Mouse (Mus musculus) heart, embryonic 12.5 days (tissue): Measurements from ENCODE around the gene Defb23. TPM values are rescaled to one million over a fixed set of nuclear protein-coding genes. Genes with fewer than 3 reads are reported as not detected.

Source experiments
- ATAC-seq: fragments of 200-750 bp; cut with Nextera tagmentation; 2 replicates; pipeline ENCODE4 v1.8.0; 2017; ENCODE audit warnings: moderate TSS enrichment, moderate library complexity; ENCODE audit not compliant: insufficient number of reproducible peaks, low FRiP score
- H3K27ac ChIP-seq: fragments of 300-500 bp; sonication (generic); 2 replicates; pipeline ENCODE4 v1.5.1; 2016; ENCODE audit warnings: mild to moderate bottlenecking, moderate library complexity; ENCODE audit not compliant: poor library complexity, severe bottlenecking
- H3K27me3 ChIP-seq: fragments of 300-500 bp; sonication (generic); replicated peaks from 2 replicates; pipeline ENCODE4 v1.6.1; 2016; ENCODE audit warnings: mild to moderate bottlenecking, moderate library complexity
- H3K36me3 ChIP-seq: fragments of 300-500 bp; sonication (generic); 2 replicates; pipeline ENCODE4 v1.6.1; 2016; ENCODE audit warnings: mild to moderate bottlenecking, moderate library complexity
- H3K4me1 ChIP-seq: fragments of 300-500 bp; sonication (generic); replicated peaks from 2 replicates; pipeline ENCODE4 v1.6.1; 2016; ENCODE audit warnings: mild to moderate bottlenecking
- H3K4me2 ChIP-seq: fragments of 300-500 bp; sonication (generic); 2 replicates; pipeline ENCODE4 v1.6.1; 2016; ENCODE audit warnings: mild to moderate bottlenecking, moderate library complexity
- H3K4me3 ChIP-seq: fragments of 300-500 bp; sonication (generic); 2 replicates; pipeline ENCODE4 v1.5.1; 2016; ENCODE audit warnings: mild to moderate bottlenecking
- H3K9ac ChIP-seq: fragments of 300-500 bp; sonication (generic); 2 replicates; pipeline ENCODE4 v1.6.1; 2016; ENCODE audit warnings: mild to moderate bottlenecking, moderate library complexity
- H3K9me3 ChIP-seq: fragments of 300-500 bp; sonication (generic); replicated peaks from 2 replicates; pipeline ENCODE4 v1.6.1; 2016; ENCODE audit warnings: mild to moderate bottlenecking, moderate library complexity
- WGBS: fragments of 180-500 bp; shearing (Covaris S2); methylation state at CpG from one replicate; pipeline ENCODE4 v1.1.7; 2016; 5-methylcytosine and 5-hydroxymethylcytosine counted together
- polyA plus RNA-seq: library from polyadenylated mRNA; unstranded; fragments of >200 nt; fragmentation: Nextera tagmentation; extraction: Ambion mirVana; gene quantifications from 2 replicates; pipeline ENCODE4 v1.2.1, GENCODE M21; 2016

The Defb23 gene
- polyA plus RNA-seq, 1 experiment from 2014 or later: not detected

DNA sequence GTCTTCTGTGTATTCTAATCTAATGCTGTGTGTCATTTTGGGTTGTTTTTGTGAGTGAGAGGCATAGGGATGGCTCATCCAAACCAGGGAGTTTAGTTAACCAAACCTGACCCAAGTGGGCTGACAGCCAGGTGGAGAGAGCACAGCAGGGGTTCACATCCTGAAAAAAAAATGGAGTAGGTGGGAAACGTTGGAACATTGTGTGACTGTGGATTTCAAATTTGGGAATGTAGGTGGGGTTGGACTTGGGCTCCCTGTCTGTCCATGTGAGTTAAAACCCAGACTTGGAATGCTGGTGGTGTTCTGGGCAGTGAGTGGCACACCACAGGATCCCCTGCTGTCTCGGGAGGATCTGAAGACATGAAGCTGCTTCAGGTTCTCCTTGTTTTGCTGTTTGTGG lies 12.3 kb upstream of the Defb23 start, which contains the start of gene Defb20:
Defb20 (plus strand) TSS at position 301 of the 400 bp plus-strand sequence.
- Histone ChIP-seq H3K27ac (no peak within 1 kb of the TSS), H3K27me3 (0 out of 2 replicates have a peak, but pooled peaks cover 4% of the 10 kb centered on the region), H3K4me2 (no peak within 1 kb of the TSS), H3K36me3 (no peaks in the 10 kb centered on the region), H3K4me3 (no peak within 1 kb of the TSS), H3K9ac (no peak within 1 kb of the TSS), H3K4me1 (no peaks in the 10 kb centered on the region), H3K9me3 (no peaks in the 10 kb centered on the region)
- no peak for ATAC-seq
- 61% methylated on average over 2 of the region's 2 CpGs for WGBS

DNA sequence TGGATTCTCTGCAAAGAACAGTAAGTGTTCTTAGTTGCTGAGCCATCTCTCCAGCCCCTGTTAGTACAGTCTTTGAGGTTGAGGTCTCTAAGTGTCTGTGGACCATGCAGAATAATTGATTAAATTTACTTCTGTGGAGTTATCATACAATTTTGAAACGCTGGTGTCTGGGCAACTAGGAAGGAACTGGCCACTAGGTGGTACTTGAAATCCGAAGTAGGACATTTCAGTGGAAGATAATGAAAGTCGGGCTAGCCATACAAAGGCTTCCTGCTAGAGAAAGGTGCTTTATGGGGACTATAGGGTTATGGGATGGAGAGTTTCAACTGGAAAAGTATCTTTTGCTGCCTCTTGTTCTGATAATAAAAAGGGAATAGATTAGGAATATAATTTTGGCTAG lies 8.0 kb upstream of the Defb23 start:
- ATAC-seq: no peak
- WGBS: 18% methylated on average over 3 of the region's 3 CpGs

DNA sequence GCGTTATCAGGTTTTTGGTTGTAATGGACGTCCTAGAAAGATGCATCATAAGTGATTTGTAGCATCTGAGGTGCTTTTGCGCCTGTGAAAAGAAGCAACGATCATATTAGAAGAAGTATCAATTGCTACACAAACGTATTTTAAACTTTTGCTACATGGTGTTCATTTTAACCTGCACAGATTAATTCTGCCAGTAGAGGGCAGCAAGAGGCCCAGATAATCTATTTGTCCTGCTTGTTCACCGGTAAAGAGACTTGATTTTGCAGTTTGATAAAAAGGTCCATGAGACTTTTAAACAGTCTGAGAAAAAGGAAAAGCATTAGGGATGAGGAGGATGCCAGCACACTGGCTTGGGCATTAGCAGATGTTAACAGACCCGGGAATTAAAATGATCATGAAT lies 6.6 kb upstream of the Defb23 start:
- peaks cover 4% of the 10 kb centered on the region; the same call in 1 of the 2 replicates for H3K27me3 ChIP-seq
- no peak overlapping the region for H3K4me3 ChIP-seq
- 24% methylated on average over 7 of the region's 7 CpGs for WGBS
- H3K9ac ChIP-seq: no peak overlapping the region
- no peak for ATAC-seq
- no peaks in the 10 kb centered on the region for H3K4me1 ChIP-seq
- no peaks in the 10 kb centered on the region for H3K9me3 ChIP-seq
- no peaks in the 10 kb centered on the region for H3K36me3 ChIP-seq
- no peak overlapping the region for H3K27ac ChIP-seq
- H3K4me2 ChIP-seq: no peak overlapping the region

More for the DNA sequence above, 8.0 kb upstream of the Defb23 start:
- H3K9me3 ChIP-seq: no peaks in the 10 kb centered on the region
- H3K4me1 ChIP-seq: no peaks in the 10 kb centered on the region
- H3K4me3 ChIP-seq: no peak overlapping the region
- no peaks in the 10 kb centered on the region for H3K36me3 ChIP-seq
- no peak overlapping the region for H3K9ac ChIP-seq
- no peak overlapping the region for H3K4me2 ChIP-seq
- peaks cover 4% of the 10 kb centered on the region; the same call in 1 of the 2 replicates for H3K27me3 ChIP-seq
- no peak overlapping the region for H3K27ac ChIP-seq

DNA sequence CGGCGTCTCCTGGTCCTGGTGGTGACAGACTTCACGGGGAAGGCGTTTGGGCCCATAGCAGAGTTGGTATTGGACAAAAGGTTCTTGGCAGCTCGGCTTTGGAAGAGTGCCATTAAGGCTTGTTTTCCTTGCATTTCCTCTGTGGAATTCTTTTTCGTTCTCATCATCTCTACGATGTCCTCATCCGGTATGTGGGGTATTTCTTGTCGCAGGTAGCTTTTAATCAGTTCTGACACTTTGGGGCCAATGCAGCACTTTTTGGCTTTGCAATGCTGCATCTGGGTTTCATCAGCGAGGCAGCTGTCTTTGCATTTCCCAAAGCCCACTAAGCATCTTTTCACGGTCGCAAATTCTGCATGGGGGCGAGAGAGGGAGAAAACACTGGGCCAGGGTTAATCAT lies 5.2 kb downstream of the Defb23 start:
- no peak overlapping the region for H3K27ac ChIP-seq
- no peak overlapping the region for H3K4me2 ChIP-seq
- H3K27me3 ChIP-seq: 0 out of 2 replicates have a peak, but pooled peaks cover 4% of the 10 kb centered on the region
- ATAC-seq: no peak
- WGBS: 49% methylated on average over 13 of the region's 13 CpGs
- no peaks in the 10 kb centered on the region for H3K36me3 ChIP-seq
- H3K9ac ChIP-seq: no peak overlapping the region
- H3K4me1 ChIP-seq: 0 out of 2 replicates have a peak, but pooled peaks cover 4% of the 10 kb centered on the region
- no peak overlapping the region for H3K4me3 ChIP-seq
- H3K9me3 ChIP-seq: peaks cover 9% of the 10 kb centered on the region; the same call in 1 of the 2 replicates

DNA sequence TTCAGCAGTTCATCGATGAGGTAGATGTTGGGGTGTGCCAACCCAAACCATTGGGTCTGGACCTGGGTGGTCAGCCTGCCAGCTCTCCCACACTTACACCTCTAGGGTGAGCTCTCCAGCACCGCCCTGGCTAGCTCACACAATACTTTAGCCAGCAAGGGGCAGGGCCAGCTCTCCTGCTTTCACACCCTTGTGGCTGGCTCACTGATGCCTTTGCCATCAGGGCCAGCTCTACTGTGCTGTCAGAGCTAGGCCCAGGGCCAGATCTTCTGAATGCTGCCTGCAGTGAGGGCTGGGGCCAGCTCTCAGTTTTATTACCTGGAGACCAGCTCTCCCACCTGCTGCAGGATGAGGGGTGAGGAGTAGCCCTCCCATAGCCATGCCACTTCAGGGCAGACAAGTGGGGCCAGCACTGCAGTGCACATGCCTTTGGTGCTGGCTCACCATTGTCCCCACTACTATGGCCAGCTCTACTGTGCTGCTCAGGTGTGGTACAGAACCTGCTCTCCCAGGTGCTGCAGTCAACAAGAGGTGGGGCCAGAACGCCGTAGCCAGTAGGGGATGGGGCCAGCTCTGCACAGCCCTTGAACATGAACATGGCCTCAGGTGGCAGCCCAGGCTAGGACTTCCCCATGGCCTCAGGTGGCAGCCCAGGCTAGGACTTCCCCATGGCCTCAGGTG lies 12.2 kb downstream of the Defb23 start:
- Histone ChIP-seq H3K27ac (no peak overlapping the region), H3K9me3 (no peaks in the 10 kb centered on the region), H3K4me3 (no peak overlapping the region), H3K4me1 (peaks cover 19% of the 10 kb centered on the region), H3K9ac (no peak overlapping the region), H3K36me3 (no peaks in the 10 kb centered on the region), H3K4me2 (no peak overlapping the region), H3K27me3 (0 out of 2 replicates have a peak, but pooled peaks cover 5% of the 10 kb centered on the region)
- peak; percentile 44 for ATAC-seq
- 72% methylated on average over 4 of the region's 4 CpGs for WGBS

DNA sequence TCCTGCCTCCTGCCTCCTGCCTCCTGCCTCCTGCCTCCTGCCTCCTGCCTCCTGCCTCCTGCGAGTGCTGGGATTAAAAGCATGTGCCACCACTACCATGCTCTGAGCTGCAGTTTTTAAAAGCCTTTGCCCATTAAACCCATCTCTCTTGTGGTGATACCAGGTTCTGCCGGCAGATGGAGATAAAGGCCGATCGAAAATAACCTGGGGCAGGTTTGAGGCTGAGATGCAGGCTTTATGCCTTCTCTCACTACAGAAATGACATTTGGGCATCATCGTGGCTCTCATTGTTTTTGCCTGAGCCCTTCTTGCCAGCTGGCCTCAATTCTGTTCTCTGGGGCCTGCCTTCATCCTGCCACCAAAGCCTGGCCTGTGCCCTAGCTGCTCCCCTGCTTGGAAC lies 14.2 kb downstream of the Defb23 start:
- ATAC-seq: no peak
- no peaks in the 10 kb centered on the region for H3K36me3 ChIP-seq
- no peaks in the 10 kb centered on the region for H3K9me3 ChIP-seq
- H3K4me3 ChIP-seq: no peak overlapping the region
- no peak overlapping the region for H3K9ac ChIP-seq
- no peak overlapping the region for H3K4me2 ChIP-seq
- 0 out of 2 replicates have a peak, but pooled peaks cover 5% of the 10 kb centered on the region for H3K27me3 ChIP-seq
- peaks cover 26% of the 10 kb centered on the region for H3K4me1 ChIP-seq
- WGBS: 4% methylated on average over 5 of the region's 5 CpGs
- no peak overlapping the region for H3K27ac ChIP-seq

DNA sequence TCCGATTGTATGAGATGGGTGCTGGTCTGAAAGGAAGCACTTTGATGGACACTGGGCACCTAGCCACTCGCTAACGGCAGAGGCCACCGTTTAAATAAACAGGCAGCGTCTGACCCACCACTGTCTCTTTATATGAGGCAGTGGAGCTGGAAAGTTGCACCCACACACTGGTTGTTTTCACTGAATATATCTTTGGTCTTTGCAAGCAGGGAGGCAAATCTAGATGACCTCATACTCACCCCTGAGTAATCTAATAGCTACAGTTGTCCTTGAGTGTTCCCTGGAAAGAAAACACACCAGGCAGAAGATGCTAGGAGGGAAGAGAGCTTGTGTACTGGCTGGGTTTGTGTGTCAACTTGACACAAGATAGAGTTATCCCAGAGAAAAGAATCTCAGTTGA lies 17.0 kb downstream of the Defb23 start:
- 18% methylated on average over 5 of the region's 5 CpGs for WGBS
- H3K9me3 ChIP-seq: no peaks in the 10 kb centered on the region
- H3K36me3 ChIP-seq: no peaks in the 10 kb centered on the region; the same call in 1 of the 2 replicates
- H3K27ac ChIP-seq: no peak overlapping the region
- 0 out of 2 replicates have a peak, but pooled peaks cover 4% of the 10 kb centered on the region for H3K27me3 ChIP-seq
- no peak overlapping the region for H3K9ac ChIP-seq
- no peak for ATAC-seq
- peak overlapping the region; percentile 1; the same call in 1 of the 2 replicates for H3K4me2 ChIP-seq
- H3K4me3 ChIP-seq: no peak overlapping the region
- H3K4me1 ChIP-seq: peaks cover 25% of the 10 kb centered on the region

DNA sequence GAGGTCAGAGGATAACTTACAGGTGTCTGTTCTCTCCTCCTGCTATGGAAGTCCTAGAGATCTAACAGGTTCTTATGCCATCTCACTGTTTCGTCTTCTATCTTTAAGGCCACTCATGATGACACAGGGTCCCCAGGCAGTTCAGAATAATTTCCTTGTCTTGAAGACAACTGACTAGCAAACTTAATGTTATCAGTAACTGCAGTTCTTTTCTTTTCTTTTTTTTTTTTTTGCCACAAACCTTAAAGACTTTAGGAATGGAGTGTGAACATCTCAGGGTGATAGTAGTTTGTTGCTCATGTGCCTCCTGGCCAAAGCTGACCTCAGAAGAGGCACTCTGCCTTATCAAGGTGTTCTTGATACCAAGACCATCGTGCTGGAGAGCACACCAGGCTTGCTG lies 17.8 kb downstream of the Defb23 start:
- Histone ChIP-seq H3K9ac (no peak overlapping the region), H3K27me3 (no peaks in the 10 kb centered on the region), H3K4me3 (no peak overlapping the region), H3K27ac (no peak overlapping the region), H3K36me3 (no peaks in the 10 kb centered on the region; the same call in 1 of the 2 replicates), H3K4me2 (no peak overlapping the region), H3K4me1 (peaks cover 25% of the 10 kb centered on the region), H3K9me3 (no peaks in the 10 kb centered on the region)
- ATAC-seq: no peak
- WGBS: 34% methylated on average over 2 of the region's 2 CpGs

DNA sequence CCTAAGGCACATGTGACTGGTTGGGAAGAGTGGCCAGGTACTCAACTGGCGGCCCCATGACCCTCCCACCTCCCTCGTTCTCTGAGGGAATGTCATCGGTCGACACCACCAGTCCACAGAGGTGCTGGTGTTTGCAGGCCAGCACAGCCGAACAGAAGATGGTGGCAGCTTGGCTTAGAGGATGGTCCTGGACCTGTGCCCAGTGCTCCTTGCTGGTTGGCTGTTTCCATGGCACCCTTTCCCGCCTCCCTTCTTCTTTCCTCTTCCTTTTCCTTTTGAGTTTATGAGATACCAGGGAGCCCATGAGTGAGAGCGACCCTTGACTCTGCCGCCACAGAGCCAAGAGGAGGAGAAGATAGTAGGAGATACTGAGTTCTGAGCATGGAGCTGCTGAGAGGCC lies 21.1 kb downstream of the Defb23 start:
- H3K27me3 ChIP-seq: no peaks in the 10 kb centered on the region
- no peak overlapping the region for H3K4me2 ChIP-seq
- H3K27ac ChIP-seq: no peak overlapping the region
- H3K4me1 ChIP-seq: peaks cover 24% of the 10 kb centered on the region
- no peaks in the 10 kb centered on the region for H3K9me3 ChIP-seq
- ATAC-seq: no peak
- no peak overlapping the region for H3K4me3 ChIP-seq
- no peaks in the 10 kb centered on the region; the same call in 1 of the 2 replicates for H3K36me3 ChIP-seq
- no peak overlapping the region for H3K9ac ChIP-seq
- WGBS: 77% methylated on average over 8 of the region's 8 CpGs

DNA sequence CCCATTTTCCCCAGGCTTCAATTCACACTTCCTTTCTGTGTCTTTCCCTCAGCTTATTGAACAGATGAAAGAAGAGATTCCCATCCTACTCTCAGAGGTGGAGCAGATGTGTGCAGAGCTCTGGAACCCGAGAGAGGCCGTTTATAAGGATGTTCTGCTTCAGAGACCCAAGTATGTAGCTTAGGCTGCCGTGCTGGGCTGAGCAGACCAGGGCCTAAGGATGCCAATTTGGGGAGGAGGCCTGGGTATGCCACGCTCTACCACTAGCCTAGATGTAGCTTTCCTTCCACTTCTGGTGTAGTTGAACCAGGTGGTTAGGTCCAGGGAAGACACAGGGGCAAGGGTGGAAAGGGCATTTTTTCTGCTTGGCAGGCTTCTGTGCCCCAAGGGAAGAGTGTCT lies 22.1 kb downstream of the Defb23 start:
- Histone ChIP-seq H3K9ac (no peak overlapping the region), H3K4me1 (peaks cover 19% of the 10 kb centered on the region), H3K9me3 (no peaks in the 10 kb centered on the region), H3K4me2 (no peak overlapping the region), H3K27me3 (no peaks in the 10 kb centered on the region), H3K36me3 (no peaks in the 10 kb centered on the region; the same call in 1 of the 2 replicates), H3K4me3 (no peak overlapping the region), H3K27ac (no peak overlapping the region)
- no peak for ATAC-seq
- 74% methylated on average over 4 of the region's 4 CpGs for WGBS

DNA sequence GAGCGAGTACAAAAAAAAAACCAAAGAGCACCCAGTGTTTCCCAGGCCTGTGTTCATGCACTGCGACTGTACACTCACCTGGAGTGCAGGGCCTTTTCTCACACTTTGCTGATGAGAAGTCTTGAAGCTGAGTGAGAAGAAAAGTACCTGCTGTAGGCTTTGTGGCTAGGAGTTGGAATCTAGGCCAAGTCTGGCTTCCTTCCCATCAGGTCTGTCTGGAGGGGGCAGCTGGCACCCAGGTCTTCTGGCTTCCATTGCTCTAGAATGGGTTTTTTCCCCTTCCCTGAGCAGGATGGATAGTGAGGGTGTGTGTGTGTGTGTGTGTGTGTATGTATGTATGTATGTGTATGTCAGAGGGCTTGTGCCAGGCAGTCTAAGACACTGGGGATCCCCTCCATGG lies 24.6 kb downstream of the Defb23 start:
- Histone ChIP-seq H3K9ac (no peak overlapping the region), H3K9me3 (no peaks in the 10 kb centered on the region), H3K4me2 (no peak overlapping the region), H3K36me3 (no peaks in the 10 kb centered on the region; the same call in 1 of the 2 replicates), H3K27ac (no peak overlapping the region), H3K27me3 (no peaks in the 10 kb centered on the region), H3K4me3 (no peak overlapping the region), H3K4me1 (peaks cover 26% of the 10 kb centered on the region)
- 76% methylated on average over 2 of the region's 2 CpGs for WGBS
- ATAC-seq: no peak
